Mouse (Mus musculus) megakaryocyte, adult 5-6 weeks (primary cell): ENCODE results near the gene Nadk2. TPM values are rescaled to one million over a fixed set of nuclear protein-coding genes. Genes with fewer than 3 reads are reported as not detected.

Experiments used
- ATAC-seq: 2 replicates; pipeline ENCODE4 v1.8.0; 2016; ENCODE audit warnings: mild to moderate bottlenecking, inconsistent platforms; ENCODE audit not compliant: poor library complexity, severe bottlenecking
- total RNA-seq, 2 experiments: library from RNA; stranded (forward) in 1 of 2; stranded (reverse) in 1 of 2; fragments of 153-499, 151-499 nt in 1 of 2; fragments of 221-1000, 200-1000 nt in 1 of 2; gene quantifications; 2 replicates each; pipeline versions ENCODE4 v1.2.3 to v1.2.4; 2015 to 2017

The Nadk2 gene
- total RNA-seq, 2 experiments from 2014 or later, result 31.3 to 32.3 TPM

- no peak for ATAC-seq
These were observed 16.4 kb downstream of the Nadk2 start for GRCm38 (mm10) chr15:9087421-9087820.

DNA sequence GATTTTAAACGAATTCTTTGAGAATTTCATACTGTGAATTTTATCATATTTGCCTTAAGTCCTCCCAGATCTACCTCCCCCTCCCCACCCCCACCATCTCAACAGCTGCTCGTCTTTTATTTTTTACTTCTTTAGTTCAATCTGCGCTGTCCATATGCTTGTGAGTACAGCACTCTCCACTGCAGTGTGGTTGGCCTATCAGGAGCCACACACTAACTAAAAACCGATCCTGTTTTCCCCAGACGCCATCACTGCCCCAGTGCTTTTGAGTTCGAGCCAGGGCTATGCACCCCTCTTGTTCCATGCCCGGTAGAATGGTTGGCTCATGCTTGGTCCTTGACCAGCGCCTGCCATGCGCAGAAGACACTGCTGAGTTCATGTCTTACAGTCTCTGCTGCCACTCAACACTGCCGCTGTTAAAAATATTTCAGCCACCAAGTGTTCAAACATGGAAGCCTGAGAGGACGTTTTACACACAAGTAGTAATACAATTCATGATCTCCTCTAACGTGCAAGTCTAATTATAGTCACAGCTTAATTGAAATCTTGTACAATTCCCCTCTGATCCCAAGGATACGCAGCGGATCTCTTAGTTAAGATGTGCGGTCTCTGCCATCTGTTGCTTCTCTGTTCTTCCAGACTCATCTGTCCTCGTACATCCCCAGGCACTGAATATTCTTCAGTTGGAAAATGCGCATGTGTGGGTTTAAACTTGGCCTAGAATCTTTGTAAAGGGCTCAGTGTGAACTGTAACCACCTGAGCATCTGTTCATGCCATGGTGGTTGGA lies 17.0 kb downstream of the Nadk2 start:
- ATAC-seq, result no peak

GRCm38 (mm10) chr15:9088683-9089072 lies 17.6 kb downstream of the Nadk2 start:
- ATAC-seq, result no peak

DNA sequence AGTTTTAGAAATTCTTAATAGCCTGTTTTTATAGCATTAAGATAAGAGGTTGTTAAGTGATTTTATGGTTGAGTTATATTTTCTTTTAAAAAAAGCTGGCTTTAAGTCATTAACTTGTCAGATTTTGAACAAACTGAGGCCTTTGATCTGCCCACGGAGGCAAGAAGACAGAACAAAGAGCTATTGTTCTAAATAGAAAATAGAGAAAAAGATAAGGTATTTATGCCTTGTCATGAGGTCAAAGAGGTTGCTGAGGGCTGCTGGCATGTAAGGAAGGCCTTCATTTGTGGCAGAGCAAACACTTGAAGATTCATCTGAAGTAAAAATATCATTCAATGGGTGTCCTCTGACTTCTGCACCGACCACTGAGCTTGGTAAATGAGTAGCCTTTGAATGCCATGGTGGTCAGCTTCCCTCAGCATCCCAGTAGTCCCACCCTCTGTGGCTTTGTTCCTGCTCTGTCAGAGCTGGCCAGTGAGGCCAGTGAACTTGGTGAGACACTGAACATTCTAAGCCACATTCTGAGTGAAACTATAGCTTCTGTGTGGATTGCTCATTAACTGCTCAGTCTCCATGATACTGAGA lies 18.2 kb downstream of the Nadk2 start:
- ATAC-seq, result no peak

DNA sequence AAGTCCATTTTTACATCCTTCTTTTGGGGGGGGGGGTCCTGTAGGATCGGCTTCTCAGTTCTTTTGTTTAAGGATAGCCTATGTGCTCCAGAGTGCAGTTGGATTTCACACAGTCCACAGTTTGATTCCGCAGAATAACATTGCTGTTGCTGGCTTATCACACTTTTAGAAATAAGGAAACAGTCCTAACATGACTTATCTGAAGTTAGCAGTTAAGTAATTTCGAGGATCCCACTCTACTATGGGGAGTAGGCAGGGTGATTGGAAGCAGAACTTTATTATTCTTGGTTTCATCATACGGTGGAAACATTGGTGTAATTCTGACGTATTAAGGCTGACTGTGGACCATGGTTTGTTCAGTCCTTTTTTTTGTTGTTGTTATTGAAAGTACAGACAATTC lies 19.6 kb downstream of the Nadk2 start:
- ATAC-seq, result no peak

DNA sequence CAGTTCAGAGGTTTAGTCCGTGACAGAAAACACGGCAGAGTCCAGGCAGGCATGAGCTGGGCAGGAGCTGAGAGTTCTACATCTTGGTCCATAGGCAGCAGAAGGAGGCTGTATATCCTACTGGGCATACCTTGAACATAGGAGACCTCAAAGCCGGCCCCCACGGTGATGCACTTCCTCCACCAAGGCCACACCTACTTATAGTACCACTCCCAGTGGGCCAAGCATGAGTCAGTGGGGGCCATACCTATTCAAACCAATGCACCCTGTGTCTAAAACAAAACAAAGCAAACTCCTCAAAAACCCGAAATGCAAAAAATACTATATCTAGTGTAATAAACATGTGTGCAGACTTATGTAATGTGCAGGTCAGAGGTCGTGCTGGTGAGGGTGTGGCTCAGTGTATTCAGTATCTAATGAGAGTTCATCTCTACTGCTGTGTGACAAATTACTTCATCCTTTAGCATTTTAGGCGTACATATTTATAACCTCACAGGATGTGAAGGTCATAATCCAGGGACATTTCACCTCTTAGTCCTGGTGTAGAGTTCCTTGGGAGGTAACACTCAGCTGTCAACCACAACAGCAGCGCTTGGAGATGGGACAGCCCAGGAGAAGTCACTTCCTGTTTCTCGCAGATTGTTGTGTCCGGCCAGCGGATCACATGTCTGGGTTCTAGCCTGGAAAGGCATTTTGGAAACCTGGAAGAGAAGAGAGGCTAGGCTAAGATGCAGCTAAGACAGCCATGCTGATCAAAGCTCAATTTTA lies 22.7 kb downstream of the Nadk2 start:
- no peak for ATAC-seq

- no peak for ATAC-seq
These were observed 23.3 kb downstream of the Nadk2 start for GRCm38 (mm10) chr15:9094366-9094750.

GRCm38 (mm10) chr15:9096865-9097264 lies 25.8 kb downstream of the Nadk2 start:
- ATAC-seq, result no peak

GRCm38 (mm10) chr15:9100446-9101077 lies 29.5 kb downstream of the Nadk2 start:
- ATAC-seq, result no peak

DNA sequence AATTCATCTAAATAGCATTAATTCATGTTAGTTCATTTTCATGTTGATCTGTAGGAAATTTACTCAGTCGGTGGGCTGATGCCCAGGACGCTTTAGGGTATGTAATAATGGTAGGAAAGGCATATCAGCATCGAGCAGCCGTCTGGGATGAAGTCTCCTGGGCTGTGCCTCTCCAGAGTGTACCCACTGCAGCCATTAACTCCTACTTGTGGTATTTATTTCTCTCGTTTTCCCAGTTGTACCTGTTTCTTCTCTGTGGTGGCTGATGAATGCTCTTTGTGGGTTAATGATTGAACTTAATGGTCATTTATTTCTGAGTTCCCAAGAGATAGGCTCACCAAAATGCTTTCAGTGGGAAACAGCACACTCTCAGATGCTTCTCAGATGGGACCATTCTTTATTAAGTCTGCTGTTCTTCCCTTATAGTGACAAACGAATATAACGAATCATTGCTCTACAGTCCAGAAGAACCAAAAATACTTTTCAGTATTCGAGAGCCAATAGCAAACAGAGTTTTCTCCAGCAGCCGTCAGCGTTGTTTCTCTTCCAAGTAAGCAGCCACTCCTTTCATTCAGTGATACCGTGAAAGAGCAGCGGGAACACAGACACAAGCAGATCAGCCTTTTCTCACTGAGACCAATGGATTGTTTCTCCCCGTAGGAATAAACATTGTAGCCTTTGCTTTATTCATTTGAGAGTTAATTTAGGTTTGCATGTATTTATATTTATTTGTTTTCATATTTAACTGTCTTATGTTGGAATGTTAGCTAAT lies 35.4 kb downstream of the Nadk2 start:
- no peak for ATAC-seq

GRCm38 (mm10) chr15:9110526-9111347 lies 39.7 kb downstream of the Nadk2 start:
- 0 out of 2 replicates have a peak, but pooled peaks have one; percentile 49 for ATAC-seq

GRCm38 (mm10) chr15:9111648-9112047 lies 40.6 kb downstream of the Nadk2 start:
- no peak for ATAC-seq

DNA sequence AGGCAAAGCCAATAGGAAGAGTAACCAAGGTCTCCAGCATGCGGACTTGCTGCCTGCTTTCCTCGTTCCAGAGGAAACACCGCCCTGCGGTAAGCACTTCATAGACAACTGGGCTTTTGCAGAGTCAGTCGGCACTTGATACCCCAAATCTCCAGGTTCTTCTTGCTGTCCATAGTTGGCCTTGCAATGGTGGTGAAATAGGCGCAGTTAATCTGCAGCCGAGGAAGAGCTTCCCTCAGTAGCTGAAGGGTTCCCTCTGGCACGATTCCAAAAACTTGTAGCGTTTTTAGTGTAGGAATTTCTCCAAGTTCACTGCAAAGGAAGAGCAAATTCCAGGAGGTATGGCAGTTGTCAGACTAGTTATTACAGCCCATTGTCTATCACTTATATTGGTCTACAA lies 42.5 kb downstream of the Nadk2 start:
- ATAC-seq, result no peak

GRCm38 (mm10) chr15:9114131-9114530 lies 43.1 kb downstream of the Nadk2 start:
- no peak for ATAC-seq

DNA sequence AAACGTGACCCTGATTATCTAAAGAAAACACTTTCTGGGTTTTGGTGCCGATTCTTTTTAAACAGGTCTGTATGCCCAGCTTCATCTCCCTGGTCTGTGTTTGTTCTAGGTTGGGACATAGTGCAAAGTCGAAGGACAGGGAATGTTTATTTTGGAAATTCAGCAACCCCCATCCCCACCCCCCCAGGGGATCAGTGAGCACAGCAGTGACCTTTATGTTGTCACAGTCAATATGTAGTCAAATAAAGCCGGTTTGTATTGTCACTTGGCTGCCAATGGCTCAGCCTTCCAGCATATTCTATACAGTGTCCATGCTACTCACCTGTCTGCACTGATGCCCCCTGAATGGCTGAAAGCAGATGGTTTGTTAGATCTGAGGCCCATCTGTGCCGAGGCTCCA lies 43.5 kb downstream of the Nadk2 start:
- ATAC-seq, result no peak

- ATAC-seq, result no peak
These were observed 47.8 kb downstream of the Nadk2 start for GRCm38 (mm10) chr15:9118852-9119251.

GRCm38 (mm10) chr15:9120081-9120480 lies 49.0 kb downstream of the Nadk2 start:
- ATAC-seq, result peak; percentile 82

DNA sequence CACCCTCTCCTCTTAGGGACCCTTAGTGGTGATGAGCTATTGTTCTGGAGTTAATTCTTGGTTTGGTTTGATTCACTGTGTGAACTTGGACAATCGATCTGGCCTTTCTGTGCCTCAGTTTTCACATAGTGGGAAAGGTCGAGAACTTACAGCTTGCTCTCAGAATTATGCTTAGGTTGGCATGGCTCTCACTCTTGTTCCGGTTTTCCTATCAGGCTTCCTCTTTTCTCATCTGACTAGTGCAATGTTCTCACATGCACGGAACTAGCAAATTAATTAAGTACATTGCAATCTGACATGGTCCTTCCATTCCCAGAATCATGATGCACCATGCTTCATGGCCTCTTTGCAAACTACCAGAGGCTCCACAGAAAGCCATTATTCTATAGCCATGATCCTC lies 51.9 kb downstream of the Nadk2 start:
- peak; percentile 83 for ATAC-seq

DNA sequence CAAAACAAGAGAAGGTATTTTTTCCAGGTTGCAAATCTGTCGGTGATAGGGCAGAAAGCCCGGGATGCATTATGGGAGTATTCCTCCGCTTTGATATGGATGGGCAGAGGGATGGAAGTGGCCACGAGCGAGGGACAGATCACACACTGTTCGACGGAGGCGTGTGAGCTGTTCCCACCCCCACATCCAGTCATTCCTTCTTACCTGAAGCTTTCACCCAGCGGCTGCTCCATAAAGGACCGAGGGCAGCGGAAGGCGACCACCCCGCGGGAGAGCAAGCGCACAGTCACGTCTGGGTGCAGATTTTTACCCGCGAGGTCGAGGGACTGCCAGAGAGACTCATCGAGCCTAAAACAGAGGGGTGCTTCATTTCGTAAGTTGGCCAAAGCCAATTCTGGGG lies 53.8 kb downstream of the Nadk2 start:
- ATAC-seq, result no peak
